Mouse (Mus musculus) ES-Bruce4 (cell line): Measurements from ENCODE around the gene Abl2. TPM values are rescaled to one million over a fixed set of nuclear protein-coding genes. Genes with fewer than 3 reads are reported as not detected.

ENCODE experiments used
- H3K27ac ChIP-seq: 2 replicates; pipeline ENCODE4 v1.5.1; 2012; ENCODE audit warnings: low read length, inconsistent platforms; ENCODE audit not compliant: insufficient read depth
- H3K27me3 ChIP-seq: 2 replicates; pipeline ENCODE4 v1.6.1; 2012; ENCODE audit warnings: mild to moderate bottlenecking, low read length, inconsistent platforms; ENCODE audit not compliant: control insufficient read depth, poor library complexity, insufficient read depth, severe bottlenecking
- H3K36me3 ChIP-seq: 2 replicates; pipeline ENCODE4 v1.6.1; 2012; ENCODE audit warnings: inconsistent platforms, mild to moderate bottlenecking, low read length, moderate library complexity; ENCODE audit not compliant: control insufficient read depth, poor library complexity, insufficient read depth, severe bottlenecking
- H3K4me1 ChIP-seq: one replicate; pipeline ENCODE4 v1.8.1; 2011; ENCODE audit warnings: low read length; ENCODE audit not compliant: control insufficient read depth, insufficient read depth
- H3K4me3 ChIP-seq: 2 replicates; pipeline ENCODE4 v1.5.1; 2011; ENCODE audit warnings: low read depth, mild to moderate bottlenecking, low read length
- H3K9ac ChIP-seq: 2 replicates; pipeline ENCODE4 v1.6.1; 2012; ENCODE audit warnings: low read depth, mild to moderate bottlenecking, inconsistent platforms; ENCODE audit not compliant: poor library complexity, severe bottlenecking
- H3K9me3 ChIP-seq: replicated peaks from 2 replicates; pipeline ENCODE4 v1.6.1; 2012; ENCODE audit warnings: mild to moderate bottlenecking, low read length, inconsistent platforms; ENCODE audit not compliant: control insufficient read depth, poor library complexity, insufficient read depth, severe bottlenecking
- CTCF ChIP-seq: IDR thresholded peaks from one replicate; pipeline ENCODE4 v1.8.1; 2011; ENCODE audit warnings: low read depth, low read length
- EP300 ChIP-seq: IDR thresholded peaks from 2 replicates; pipeline ENCODE4 v1.6.1; 2011; ENCODE audit warnings: low read depth, low read length; ENCODE audit not compliant: insufficient read depth
- POLR2A ChIP-seq: IDR thresholded peaks from one replicate; pipeline ENCODE4 v1.8.1; 2011; ENCODE audit warnings: low read length; ENCODE audit not compliant: insufficient read depth
- polyA plus RNA-seq: library from polyadenylated mRNA; stranded (reverse); fragments of >200 nt; gene quantifications from 2 replicates; pipeline ENCODE4 v1.2.4, GENCODE M21; 2011; ENCODE audit warnings: low read depth; ENCODE audit not compliant: missing spikeins, insufficient read depth, insufficient read length

Abl2 gene
- polyA plus RNA-seq, 1 experiment, result 49.7 TPM

DNA sequence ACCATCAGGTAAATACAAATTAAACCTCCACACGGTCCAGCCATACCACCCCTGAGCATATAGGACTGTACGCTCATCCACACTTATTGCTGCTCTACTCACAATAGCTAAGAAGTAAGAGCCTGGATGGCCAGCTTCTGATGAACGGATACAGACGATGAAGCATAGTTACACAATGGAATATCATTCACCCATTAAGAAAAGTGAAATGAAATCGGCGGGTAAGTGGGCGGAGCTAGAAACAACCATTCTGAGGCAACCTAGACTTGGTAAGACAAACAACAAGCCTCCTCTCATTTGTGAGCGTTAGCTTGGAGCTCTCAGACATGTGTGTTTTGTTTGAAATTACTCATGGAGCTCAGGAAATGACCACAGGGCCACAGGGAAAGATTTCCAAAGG is 107.2 kb downstream of the Abl2 start:
- no peaks in the 10 kb centered on the region for H3K36me3 ChIP-seq
- H3K4me3 ChIP-seq, result peak overlapping the region; percentile 45
- no peaks in the 10 kb centered on the region for H3K27me3 ChIP-seq
- H3K4me1 ChIP-seq, result peaks cover 9% of the 10 kb centered on the region
- peak overlapping the region; percentile 42 for H3K27ac ChIP-seq
- H3K9ac ChIP-seq, result peak overlapping the region; percentile 11; the same call in 1 of the 2 replicates
- TF ChIP-seq POLR2A, result no peak
- no peak for TF ChIP-seq EP300
- TF ChIP-seq CTCF, result no peak
- no peaks in the 10 kb centered on the region for H3K9me3 ChIP-seq

DNA sequence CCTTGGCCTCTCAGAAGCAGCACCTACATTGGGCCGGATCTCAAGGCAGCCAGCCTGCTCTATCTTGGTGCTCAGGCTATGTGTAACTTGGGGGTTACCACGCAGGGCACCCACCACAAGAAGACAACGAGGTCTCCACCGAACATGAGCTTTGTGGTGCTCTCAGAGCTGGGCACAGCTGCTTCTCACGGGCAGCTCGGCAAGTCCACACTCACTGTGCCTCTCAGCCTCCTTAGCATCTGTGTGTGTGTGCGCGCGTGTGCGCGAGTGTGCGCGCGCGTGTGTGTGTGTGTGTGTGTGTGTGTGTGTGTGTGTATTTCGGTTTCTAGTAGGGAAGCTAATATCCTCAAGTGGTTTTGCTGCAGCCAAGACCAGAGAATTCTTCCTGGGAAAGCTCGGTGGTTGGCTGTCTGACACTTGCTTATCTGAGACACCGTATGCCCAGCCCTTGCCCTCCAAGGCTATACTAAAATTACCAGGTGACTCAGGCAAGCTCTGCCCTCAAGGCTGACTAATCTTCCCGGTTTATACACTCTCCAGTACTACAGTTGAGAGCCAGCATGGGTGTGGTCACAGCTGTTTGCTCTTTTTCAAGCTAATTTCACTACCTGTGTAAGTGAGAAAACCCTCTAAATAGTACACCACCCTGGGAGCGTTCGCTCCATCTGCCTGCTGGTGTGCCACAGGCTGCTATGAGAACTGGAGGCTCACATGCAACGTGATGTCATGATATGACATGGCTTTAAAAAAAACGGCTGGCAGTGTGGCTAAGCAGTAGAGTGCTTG is 108.7 kb downstream of the Abl2 start:
- no peaks in the 10 kb centered on the region for H3K36me3 ChIP-seq
- H3K4me1 ChIP-seq, result peaks cover 7% of the 10 kb centered on the region
- H3K9ac ChIP-seq, result peak overlapping the region; percentile 54
- peak overlapping the region; percentile 47 for H3K4me3 ChIP-seq
- TF ChIP-seq CTCF, result no peak
- TF ChIP-seq EP300, result peak; percentile 35; the same call in 1 of the 2 replicates
- H3K27me3 ChIP-seq, result no peaks in the 10 kb centered on the region
- H3K27ac ChIP-seq, result peak overlapping the region; percentile 93
- H3K9me3 ChIP-seq, result no peaks in the 10 kb centered on the region

DNA sequence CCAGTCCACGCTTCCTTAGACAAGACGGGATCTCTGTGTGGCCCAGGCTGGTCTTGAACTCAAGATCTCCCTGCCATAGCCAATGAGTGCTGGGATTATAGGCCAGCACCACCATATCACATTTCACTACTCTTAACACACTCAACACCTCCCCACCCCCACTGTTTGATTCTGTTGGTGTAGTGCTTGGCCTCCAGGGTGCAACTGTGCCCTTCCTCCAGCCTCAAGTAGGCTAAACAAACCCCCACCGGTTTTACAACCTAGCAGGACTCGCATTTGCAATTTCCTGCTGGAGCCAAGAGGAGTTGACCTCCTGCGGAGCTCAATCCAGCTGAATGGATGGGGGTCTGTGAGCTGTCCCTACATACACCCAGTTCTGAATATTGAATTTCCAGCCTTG is 110.0 kb downstream of the Abl2 start:
- no peak overlapping the region for H3K9ac ChIP-seq
- H3K4me3 ChIP-seq, result peak overlapping the region; percentile 24

DNA sequence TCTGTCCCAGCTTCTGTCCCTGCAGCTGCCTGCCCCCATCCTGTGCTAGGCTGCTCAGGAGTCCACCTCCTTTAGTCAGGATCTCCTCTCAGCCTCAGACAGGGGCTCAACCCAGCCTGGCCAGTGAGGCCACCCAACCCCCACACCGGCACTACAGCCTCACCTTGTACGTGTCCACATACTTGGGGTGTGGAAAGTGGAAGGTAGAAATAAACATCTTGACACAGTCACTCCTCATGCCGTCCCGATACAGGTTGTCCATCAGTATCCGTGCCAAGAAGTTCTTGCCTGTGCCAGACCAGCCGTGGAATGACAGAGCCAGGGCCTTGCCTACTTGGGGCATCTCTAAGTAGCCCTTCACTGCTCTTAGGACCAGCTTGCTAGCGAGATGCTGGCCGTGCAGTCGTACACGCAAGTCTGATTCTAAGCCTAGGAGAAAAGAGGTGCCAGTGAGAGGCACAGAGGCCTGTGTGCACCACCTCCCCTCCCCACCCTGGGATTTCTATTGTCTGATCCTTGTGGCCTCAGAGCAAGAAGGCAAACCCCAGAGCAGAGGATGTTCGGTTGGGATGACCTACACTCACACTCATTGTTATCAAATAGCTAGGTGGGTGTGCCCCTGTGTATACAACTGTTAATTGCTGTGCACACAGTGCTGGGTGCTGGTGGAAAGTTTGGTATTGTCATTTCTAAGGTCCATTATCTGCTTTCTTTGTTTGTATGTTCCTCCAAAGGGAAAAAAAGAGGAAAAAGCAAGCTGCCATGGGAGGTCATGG is 110.8 kb downstream of the Abl2 start:
- TF ChIP-seq CTCF (no peak), EP300 (peak; percentile 80)
- Histone ChIP-seq H3K27ac (peak overlapping the region; percentile 93), H3K36me3 (no peaks in the 10 kb centered on the region), H3K4me1 (peaks cover 7% of the 10 kb centered on the region), H3K9me3 (no peaks in the 10 kb centered on the region), H3K4me3 (peak overlapping the region; percentile 14), H3K9ac (no peak overlapping the region), H3K27me3 (no peaks in the 10 kb centered on the region)

More for the DNA sequence above, 110.0 kb downstream of the Abl2 start:
- Histone ChIP-seq H3K9me3 (no peaks in the 10 kb centered on the region), H3K27ac (peak overlapping the region; percentile 93), H3K4me1 (peaks cover 7% of the 10 kb centered on the region), H3K27me3 (no peaks in the 10 kb centered on the region), H3K36me3 (no peaks in the 10 kb centered on the region)
- TF ChIP-seq EP300, result peak; percentile 98
- no peak for TF ChIP-seq CTCF
- TF ChIP-seq POLR2A, result no peak

DNA sequence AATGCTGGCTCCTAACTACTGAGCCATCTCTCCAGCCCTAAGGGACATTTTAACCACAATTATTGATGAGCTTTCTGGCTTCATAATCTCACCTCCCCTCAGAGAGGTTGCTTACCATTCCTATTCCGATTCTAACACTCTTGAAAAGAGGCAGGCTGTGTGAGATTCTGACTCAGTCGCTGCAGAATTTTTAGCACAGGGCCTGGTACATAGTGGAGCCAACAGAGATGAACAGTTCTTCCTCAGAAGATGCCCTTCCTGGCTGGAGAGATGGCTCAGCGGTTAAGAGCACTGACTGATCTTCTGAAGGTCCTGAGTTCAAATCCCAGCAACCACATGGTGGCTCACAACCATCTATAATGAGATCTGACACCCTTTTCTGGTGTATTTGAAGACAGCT is 113.3 kb downstream of the Abl2 start:
- H3K27ac ChIP-seq, result no peak overlapping the region
- no peak overlapping the region for H3K4me3 ChIP-seq
- H3K9me3 ChIP-seq, result no peaks in the 10 kb centered on the region
- H3K9ac ChIP-seq, result no peak overlapping the region
- H3K36me3 ChIP-seq, result no peaks in the 10 kb centered on the region
- H3K27me3 ChIP-seq, result no peaks in the 10 kb centered on the region
- peaks cover 8% of the 10 kb centered on the region for H3K4me1 ChIP-seq
- no peak for TF ChIP-seq CTCF
- no peak for TF ChIP-seq POLR2A
- no peak for TF ChIP-seq EP300
